ENCODE assay signal across 8 mouse cellular contexts in genomic region chr2:178413081-178413480, GRCm38 (mm10). TPM values are rescaled to one million over a fixed set of nuclear protein-coding genes. Genes with fewer than 3 reads are reported as not detected.
DNase-seq lines count a peak whose midpoint lies in the region; ATAC-seq and TF ChIP-seq lines count a peak whose summit lies in the region.

No protein-coding gene starts in this region.

- no peak for TF ChIP-seq CTCF in cortical plate, adult 2 months (IDR thresholded peaks at IDR 0.05; ENCODE audit: extremely low read depth, insufficient read depth, low read length)

- no peak overlapping the region for H3K27ac ChIP-seq in kidney, embryonic 14.5 days (ENCODE audit: low read depth, low read length)
- H3K27ac ChIP-seq in cortical plate, adult 2 months (ENCODE audit: insufficient read depth, low read length): peak overlapping the region; percentile 16; the same call in 1 of the 2 replicates
- 0 out of 2 replicates have a peak overlapping the region, but pooled peaks have one; percentile 3 for H3K27ac ChIP-seq in hindbrain, embryonic 13.5 days
- H3K27ac ChIP-seq in midbrain, embryonic 16.5 days (ENCODE audit: low read length): no peak overlapping the region

- H3K4me3 ChIP-seq in kidney, embryonic 14.5 days (ENCODE audit: low read length): peak overlapping the region; percentile 64
- H3K4me3 ChIP-seq in cortical plate, adult 2 months (ENCODE audit: insufficient read depth, low read length): peak overlapping the region; percentile 77
- H3K4me3 ChIP-seq in hindbrain, embryonic 13.5 days: peak overlapping the region; percentile 53
- H3K4me3 ChIP-seq in midbrain, embryonic 16.5 days (ENCODE audit: low read depth, low read length): peak overlapping the region; percentile 71

- no peaks in the 10 kb centered on the region for H3K27me3 ChIP-seq in kidney, embryonic 14.5 days (ENCODE audit: control insufficient read depth, insufficient read depth, low read length)
- peaks cover 23% of the 10 kb centered on the region for H3K27me3 ChIP-seq in hindbrain, embryonic 13.5 days
- H3K27me3 ChIP-seq in midbrain, embryonic 16.5 days (ENCODE audit: control insufficient read depth, insufficient read depth, low read depth, low read length): peaks cover 5% of the 10 kb centered on the region; the same call in 1 of the 2 replicates

- DNase-seq in kidney, adult 9 months: no peak
- no peak for DNase-seq in thymus, postnatal 25 days
- DNase-seq in cerebellum, postnatal 36 days: no peak

- peak overlapping the region; percentile 96; the same call in 1 of the 2 replicates for H3K4me2 ChIP-seq in kidney, embryonic 14.5 days (replicated peaks; ENCODE audit: low read depth, low read length)
- peak overlapping the region; percentile 99 for H3K4me2 ChIP-seq in hindbrain, embryonic 13.5 days
- peak overlapping the region; percentile 94 for H3K4me2 ChIP-seq in midbrain, embryonic 16.5 days (ENCODE audit: low read length)

- H3K36me3 ChIP-seq in kidney, embryonic 14.5 days (ENCODE audit: control insufficient read depth, insufficient read depth, low read length): no peaks in the 10 kb centered on the region
- H3K36me3 ChIP-seq in hindbrain, embryonic 13.5 days: peaks cover 4% of the 10 kb centered on the region
- no peaks in the 10 kb centered on the region for H3K36me3 ChIP-seq in midbrain, embryonic 16.5 days (ENCODE audit: control insufficient read depth, insufficient read depth, low read length)

- peaks cover 21% of the 10 kb centered on the region; the same call in 1 of the 2 replicates for H3K4me1 ChIP-seq in kidney, embryonic 14.5 days (ENCODE audit: control insufficient read depth, insufficient read depth, low read length)
- H3K4me1 ChIP-seq in cortical plate, adult 2 months (ENCODE audit: control insufficient read depth, insufficient read depth, low read length): peaks cover 4% of the 10 kb centered on the region
- peaks cover 31% of the 10 kb centered on the region for H3K4me1 ChIP-seq in hindbrain, embryonic 13.5 days (replicated peaks)
- H3K4me1 ChIP-seq in midbrain, embryonic 16.5 days (ENCODE audit: control insufficient read depth, insufficient read depth, low read length): peaks cover 17% of the 10 kb centered on the region; the same call in 1 of the 2 replicates

- no peak overlapping the region for H3K9ac ChIP-seq in kidney, embryonic 14.5 days (ENCODE audit: low read depth, low read length)
- H3K9ac ChIP-seq in hindbrain, embryonic 13.5 days: no peak overlapping the region
- peak overlapping the region; percentile 77 for H3K9ac ChIP-seq in midbrain, embryonic 16.5 days (ENCODE audit: low read depth, low read length)

- H3K9me3 ChIP-seq in kidney, embryonic 14.5 days (ENCODE audit: control insufficient read depth, low read length): no peaks in the 10 kb centered on the region
- H3K9me3 ChIP-seq in hindbrain, embryonic 13.5 days: no peaks in the 10 kb centered on the region
- H3K9me3 ChIP-seq in midbrain, embryonic 16.5 days (replicated peaks; ENCODE audit: control insufficient read depth, low read length, poor library complexity, severe bottlenecking): no peaks in the 10 kb centered on the region

- peak; percentile 1; the same call in 1 of the 2 replicates for ATAC-seq in kidney, embryonic 14.5 days (ENCODE audit: low FRiP score, low TSS enrichment)
- no peak for ATAC-seq in hindbrain, embryonic 13.5 days (ENCODE audit: low FRiP score)
- ATAC-seq in midbrain, embryonic 16.5 days: no peak
- ATAC-seq in granulocyte monocyte progenitor cell, adult 5-6 weeks (replicated peaks; ENCODE audit: poor library complexity, severe bottlenecking): no peak

- 59% methylated on average over 13 of the region's 13 CpGs for WGBS in kidney, embryonic 14.5 days
- WGBS in hindbrain, embryonic 13.5 days: 59% methylated on average over 13 of the region's 13 CpGs
- WGBS in midbrain, embryonic 16.5 days: 62% methylated on average over 13 of the region's 13 CpGs

- TF ChIP-seq POLR2A in cortical plate, adult 2 months (IDR thresholded peaks at IDR 0.05; ENCODE audit: extremely low read depth, insufficient read depth, low read length): no peak

RNA-seq across cellular contexts. Expression of gene Ppp1r3d, which starts 1.2 kb away (rescaled TPM):
- 1.8 and 2.1 TPM in 2 replicates for polyA plus RNA-seq in kidney, embryonic 14.5 days (2014; fragmentation: Nextera tagmentation; extraction: Ambion mirVana)
- polyA plus RNA-seq in cortical plate, adult 2 months (2012; rRNA removed): 5.6 and 6.3 TPM in 2 replicates
- polyA plus RNA-seq in hindbrain, embryonic 13.5 days (2015; fragmentation: Nextera tagmentation; extraction: Ambion mirVana): 2.3 and 2.9 TPM in 2 replicates
- 3.6 and 3.7 TPM in 2 replicates for polyA plus RNA-seq in midbrain, embryonic 16.5 days (2015; fragmentation: Nextera tagmentation; extraction: Ambion mirVana)
- 2.4 and 3.2 TPM in 2 replicates for total RNA-seq in granulocyte monocyte progenitor cell, adult 5-6 weeks (2014; fragmentation: Nextera tagmentation)
- total RNA-seq in granulocyte monocyte progenitor cell, adult 5-6 weeks (2017): 0.73 and 1.0 TPM in 2 replicates

RNA-seq across cellular contexts. Expression of gene Fam217b, which starts 1.2 kb away (rescaled TPM):
- 4.8 and 7.1 TPM in 2 replicates for polyA plus RNA-seq in kidney, embryonic 14.5 days (2014; fragmentation: Nextera tagmentation; extraction: Ambion mirVana)
- polyA plus RNA-seq in cortical plate, adult 2 months (2012; rRNA removed): 37.4 and 37.7 TPM in 2 replicates
- 8.1 and 9.8 TPM in 2 replicates for polyA plus RNA-seq in hindbrain, embryonic 13.5 days (2015; fragmentation: Nextera tagmentation; extraction: Ambion mirVana)
- 13.4 and 18.3 TPM in 2 replicates for polyA plus RNA-seq in midbrain, embryonic 16.5 days (2015; fragmentation: Nextera tagmentation; extraction: Ambion mirVana)
- 7.0 and 7.4 TPM in 2 replicates for total RNA-seq in granulocyte monocyte progenitor cell, adult 5-6 weeks (2014; fragmentation: Nextera tagmentation)
- 3.9 and 5.9 TPM in 2 replicates for total RNA-seq in granulocyte monocyte progenitor cell, adult 5-6 weeks (2017)

RNA-seq across cellular contexts. Expression of gene Sycp2, which starts 5.6 kb away (rescaled TPM):
- polyA plus RNA-seq in kidney, embryonic 14.5 days (2014; fragmentation: Nextera tagmentation; extraction: Ambion mirVana): 0.26 TPM in 1 of 2 replicates, not detected in the other
- polyA plus RNA-seq in cortical plate, adult 2 months (2012; rRNA removed): 0.83 and 0.90 TPM in 2 replicates
- 0.31 and 0.35 TPM in 2 replicates for polyA plus RNA-seq in hindbrain, embryonic 13.5 days (2015; fragmentation: Nextera tagmentation; extraction: Ambion mirVana)
- 0.25 and 0.36 TPM in 2 replicates for polyA plus RNA-seq in midbrain, embryonic 16.5 days (2015; fragmentation: Nextera tagmentation; extraction: Ambion mirVana)
- total RNA-seq in granulocyte monocyte progenitor cell, adult 5-6 weeks (2014; fragmentation: Nextera tagmentation): 0.06 TPM in 1 of 2 replicates, not detected in the other
- total RNA-seq in granulocyte monocyte progenitor cell, adult 5-6 weeks (2017): not detected in 2 replicates

RNA-seq across cellular contexts. Expression of gene Cdh26, which starts 17.2 kb away (rescaled TPM):
- polyA plus RNA-seq in kidney, embryonic 14.5 days (2014; fragmentation: Nextera tagmentation; extraction: Ambion mirVana): 0.64 and 0.84 TPM in 2 replicates
- polyA plus RNA-seq in cortical plate, adult 2 months (2012; rRNA removed): 0.23 TPM in 2 replicates
- polyA plus RNA-seq in hindbrain, embryonic 13.5 days (2015; fragmentation: Nextera tagmentation; extraction: Ambion mirVana): 0.16 and 0.17 TPM in 2 replicates
- 0.19 and 0.20 TPM in 2 replicates for polyA plus RNA-seq in midbrain, embryonic 16.5 days (2015; fragmentation: Nextera tagmentation; extraction: Ambion mirVana)
- not detected in 2 replicates for total RNA-seq in granulocyte monocyte progenitor cell, adult 5-6 weeks (2014; fragmentation: Nextera tagmentation)
- not detected in 2 replicates for total RNA-seq in granulocyte monocyte progenitor cell, adult 5-6 weeks (2017)

Comparison
In these comparisons a context has a peak if more than half of its experiments do, and no peak if none do; other contexts are left out.
1. H3K27ac ChIP-seq: peak in cortical plate, adult 2 months (single experiment) and hindbrain, embryonic 13.5 days (single experiment); none in kidney, embryonic 14.5 days (single experiment) and midbrain, embryonic 16.5 days (single experiment).
2. Peak in every context shown above with its lines, with median percentiles within 50 percentile points of each other: H3K4me2 ChIP-seq and H3K4me3 ChIP-seq.